Mouse (Mus musculus) cortical plate, adult 2 months (tissue): ENCODE measurements around the gene Taf5l. TPM values are rescaled to one million over a fixed set of nuclear protein-coding genes. Genes with fewer than 3 reads are reported as not detected.
A peak's percentile ranks its signal among the peaks of the same experiment; 100 is the strongest.
"Not testable (repeated sequence)": the region's sequence is repeated elsewhere in the genome, so short reads cannot be mapped to it uniquely, and the experiment has no call there.

Source experiments
- H3K27ac ChIP-seq: fragments of 200-500 bp; 2 replicates; pipeline ENCODE4 v1.5.1; 2012; ENCODE audit warnings: low read length, control low read depth, inconsistent platforms; ENCODE audit not compliant: insufficient read depth
- H3K4me1 ChIP-seq: fragments of 200-500 bp; 2 replicates; pipeline ENCODE4 v1.6.1; 2011; ENCODE audit warnings: low read length; ENCODE audit not compliant: control insufficient read depth, insufficient read depth
- H3K4me3 ChIP-seq: fragments of 200-500 bp; 2 replicates; pipeline ENCODE4 v1.5.1; 2011; ENCODE audit warnings: mild to moderate bottlenecking, low read length, control low read depth; ENCODE audit not compliant: insufficient read depth
- CTCF ChIP-seq: fragments of 200-500 bp; IDR thresholded peaks from 2 replicates; pipeline ENCODE4 v1.5.1; 2011; ENCODE audit warnings: mild to moderate bottlenecking, control low read depth, low read length; ENCODE audit not compliant: insufficient read depth; ENCODE audit errors: extremely low read depth
- POLR2A ChIP-seq: fragments of 200-500 bp; IDR thresholded peaks from 2 replicates; pipeline ENCODE4 v1.6.1; 2011; ENCODE audit warnings: mild to moderate bottlenecking, low read length, control low read depth; ENCODE audit not compliant: insufficient read depth; ENCODE audit errors: extremely low read depth
- polyA plus RNA-seq: library from polyadenylated mRNA; depleted of rRNA; stranded (reverse); fragments of >200 nt; gene quantifications from 2 replicates; pipeline ENCODE4 v1.2.3, GENCODE M21; 2012; rRNA removed

Gene Taf5l
- polyA plus RNA-seq, 1 experiment = 17.0 TPM

DNA sequence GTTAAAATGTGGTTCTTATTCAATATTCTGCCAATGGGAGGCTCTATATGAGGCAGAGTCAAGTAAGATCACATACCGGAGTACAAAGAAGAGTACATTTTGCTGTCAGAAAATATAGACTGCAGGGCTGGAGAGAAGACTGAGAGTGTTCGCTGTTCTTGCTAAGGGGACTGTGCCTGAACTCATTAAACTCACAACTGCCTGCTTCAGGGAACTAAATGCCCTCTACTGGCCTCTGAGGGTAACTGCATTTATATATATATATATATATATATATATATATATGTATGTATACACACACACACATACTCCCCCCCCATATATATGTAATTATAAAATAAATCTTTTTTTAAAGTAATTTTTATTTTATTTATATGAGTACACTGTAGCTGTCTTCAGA, 54.3 kb downstream of the Taf5l start:
- H3K27ac ChIP-seq = no peak overlapping the region
- TF ChIP-seq CTCF = peak; percentile 23; the same call in 1 of the 2 replicates
- no peak for TF ChIP-seq POLR2A
- no peaks in the 10 kb centered on the region for H3K4me1 ChIP-seq
- no peak overlapping the region for H3K4me3 ChIP-seq

DNA sequence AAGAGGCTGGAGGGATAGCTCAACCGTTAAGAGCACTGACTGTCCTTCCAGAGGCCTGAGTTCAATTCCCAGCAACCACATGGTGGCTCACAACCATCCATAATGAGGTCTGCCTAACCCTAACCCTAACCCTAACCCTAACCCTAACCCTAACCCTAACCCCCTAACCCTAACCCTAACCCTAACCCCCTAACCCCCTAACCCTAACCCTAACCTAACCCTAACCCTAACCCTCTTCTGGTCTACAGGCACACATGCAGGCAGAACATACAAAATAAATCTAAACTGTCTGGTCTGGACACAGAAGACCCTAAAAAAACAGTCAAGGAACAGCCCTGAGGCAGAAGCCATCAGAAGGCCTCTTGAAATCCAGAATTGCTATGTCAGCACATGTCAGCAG, 59.8 kb downstream of the Taf5l start:
- TF ChIP-seq CTCF (no peak), POLR2A (no peak)
- Histone ChIP-seq H3K4me1 (no peaks in the 10 kb centered on the region), H3K27ac (no peak overlapping the region), H3K4me3 (no peak overlapping the region)

DNA sequence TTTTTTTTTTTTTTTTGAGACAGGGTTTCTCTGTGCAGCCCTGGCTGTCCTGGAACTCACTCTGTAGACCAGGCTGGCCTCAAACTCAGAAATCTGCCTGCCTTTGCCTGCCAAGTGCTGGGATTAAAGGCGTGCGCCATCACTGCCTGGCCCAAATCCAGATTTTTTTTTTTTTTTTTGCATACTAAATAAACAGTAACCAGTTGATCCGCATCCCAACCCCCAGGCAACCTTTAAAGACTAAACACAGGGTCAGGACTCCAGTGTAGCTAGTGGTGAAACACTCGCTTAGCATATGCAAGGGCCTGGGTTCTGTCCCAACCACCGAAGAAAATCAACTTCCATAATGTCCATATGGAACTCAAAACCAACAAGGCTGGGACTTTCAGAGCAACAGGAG, 60.6 kb downstream of the Taf5l start:
- H3K27ac ChIP-seq, H3K4me1 ChIP-seq, H3K4me3 ChIP-seq: not testable (repeated sequence)

DNA sequence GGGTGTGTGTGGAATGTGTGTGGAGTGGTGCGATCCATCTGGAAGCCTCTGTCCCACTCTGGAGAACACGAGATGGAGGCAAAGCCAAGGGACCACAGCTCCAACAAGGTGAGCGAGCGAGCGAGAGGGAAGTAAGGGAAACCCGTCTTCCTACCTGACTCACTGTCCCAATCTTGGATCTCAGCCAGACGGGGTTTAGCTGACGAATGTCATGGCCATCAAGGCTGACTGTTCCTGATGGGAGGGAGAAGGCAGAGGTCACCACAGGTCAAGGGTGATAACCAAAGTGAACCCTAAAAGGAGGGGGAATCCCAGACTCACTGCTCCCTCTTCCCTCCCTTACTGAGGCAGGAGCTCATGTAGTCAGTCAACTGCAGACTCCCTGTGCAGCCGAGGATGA, 61.1 kb downstream of the Taf5l start:
- H3K4me1 ChIP-seq = no peaks in the 10 kb centered on the region
- H3K4me3 ChIP-seq = no peak overlapping the region
- no peak for TF ChIP-seq POLR2A
- TF ChIP-seq CTCF = no peak
- H3K27ac ChIP-seq = no peak overlapping the region

DNA sequence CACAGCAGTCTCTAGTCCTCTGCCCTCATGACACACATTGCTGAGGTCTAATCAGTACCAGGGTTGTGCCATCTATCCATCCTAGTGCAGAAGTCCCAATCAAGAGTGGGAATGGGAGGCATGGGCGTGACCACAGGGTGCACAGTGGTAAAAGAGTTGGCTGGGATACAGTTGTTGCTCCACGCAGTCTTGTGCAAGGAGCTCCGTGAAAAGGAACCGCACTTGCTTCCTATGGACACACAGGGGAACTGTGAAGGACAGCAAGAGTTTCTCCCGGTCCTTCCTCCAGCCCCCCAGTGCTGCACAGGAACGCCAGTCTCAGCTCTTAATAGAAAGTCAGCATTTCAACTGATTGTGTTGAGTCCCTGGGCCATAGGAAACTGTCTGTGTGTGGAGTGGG, 61.7 kb downstream of the Taf5l start:
- Histone ChIP-seq H3K4me1 (no peaks in the 10 kb centered on the region), H3K4me3 (no peak overlapping the region), H3K27ac (no peak overlapping the region)
- TF ChIP-seq CTCF = no peak

DNA sequence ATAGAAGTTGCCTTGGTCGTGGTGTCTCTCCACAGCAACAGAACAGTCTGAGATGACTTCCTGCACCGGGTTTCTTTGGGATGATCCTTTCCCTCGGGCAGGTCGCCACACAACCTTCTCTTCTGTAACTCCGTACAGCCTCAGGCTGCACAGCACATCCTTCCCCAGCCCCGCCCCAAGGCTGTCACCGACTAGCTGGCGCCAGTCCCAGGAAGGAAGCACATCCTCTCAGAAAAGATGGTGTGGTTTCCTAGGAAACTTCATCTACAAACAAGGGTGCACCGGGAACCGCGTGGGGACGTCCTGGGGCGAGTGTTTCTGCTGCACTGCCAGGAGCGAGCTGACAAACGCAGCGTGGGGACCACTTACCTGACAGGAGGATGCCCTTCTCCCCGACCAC, 63.1 kb downstream of the Taf5l start:
- no peak overlapping the region for H3K27ac ChIP-seq
- H3K4me3 ChIP-seq = no peak overlapping the region
- H3K4me1 ChIP-seq = no peaks in the 10 kb centered on the region
- TF ChIP-seq CTCF = no peak
- TF ChIP-seq POLR2A = no peak

DNA sequence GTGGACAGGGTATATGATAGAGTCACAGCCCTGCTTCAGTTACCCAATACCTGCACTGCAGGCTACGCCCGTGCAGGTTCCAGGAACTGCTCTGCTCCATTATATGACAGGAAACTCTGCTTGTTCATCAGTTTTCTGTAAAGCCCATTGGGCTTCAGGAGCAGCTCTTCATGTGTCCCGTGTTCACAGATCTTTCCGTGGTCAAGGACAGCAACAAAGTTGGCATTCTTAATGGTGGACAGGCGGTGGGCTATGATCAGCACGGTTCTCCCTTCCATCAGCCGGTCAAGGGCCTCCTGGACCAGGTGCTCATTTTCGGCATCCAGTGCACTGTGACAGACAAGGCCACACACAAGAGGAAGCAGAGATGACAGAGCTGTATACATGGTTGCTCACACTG, 67.0 kb downstream of the Taf5l start:
- Histone ChIP-seq H3K27ac (no peak overlapping the region), H3K4me1 (no peaks in the 10 kb centered on the region), H3K4me3 (no peak overlapping the region)
- TF ChIP-seq CTCF = no peak
- TF ChIP-seq POLR2A = no peak

DNA sequence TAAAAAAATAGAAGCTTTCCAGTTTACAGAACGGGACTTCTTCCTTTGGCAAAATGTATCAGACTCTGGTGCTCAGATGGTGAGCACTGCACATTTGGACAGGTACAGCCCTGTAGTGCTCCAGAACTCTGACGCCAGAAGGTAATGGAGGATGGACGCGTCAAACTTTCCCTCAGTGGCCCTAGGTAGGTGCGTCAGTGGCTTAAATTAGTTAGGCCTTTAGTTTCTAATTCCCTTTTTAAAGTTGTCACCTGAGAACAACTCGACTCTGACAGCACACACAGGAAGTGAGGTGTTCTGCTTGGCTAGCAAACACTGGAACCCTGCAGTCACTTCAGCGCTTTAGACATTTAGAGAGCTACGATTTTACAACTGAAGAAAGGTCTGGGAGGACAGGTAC, 67.5 kb downstream of the Taf5l start:
- Histone ChIP-seq H3K27ac (no peak overlapping the region), H3K4me1 (no peaks in the 10 kb centered on the region), H3K4me3 (no peak overlapping the region)
- TF ChIP-seq POLR2A (no peak), CTCF (no peak)

DNA sequence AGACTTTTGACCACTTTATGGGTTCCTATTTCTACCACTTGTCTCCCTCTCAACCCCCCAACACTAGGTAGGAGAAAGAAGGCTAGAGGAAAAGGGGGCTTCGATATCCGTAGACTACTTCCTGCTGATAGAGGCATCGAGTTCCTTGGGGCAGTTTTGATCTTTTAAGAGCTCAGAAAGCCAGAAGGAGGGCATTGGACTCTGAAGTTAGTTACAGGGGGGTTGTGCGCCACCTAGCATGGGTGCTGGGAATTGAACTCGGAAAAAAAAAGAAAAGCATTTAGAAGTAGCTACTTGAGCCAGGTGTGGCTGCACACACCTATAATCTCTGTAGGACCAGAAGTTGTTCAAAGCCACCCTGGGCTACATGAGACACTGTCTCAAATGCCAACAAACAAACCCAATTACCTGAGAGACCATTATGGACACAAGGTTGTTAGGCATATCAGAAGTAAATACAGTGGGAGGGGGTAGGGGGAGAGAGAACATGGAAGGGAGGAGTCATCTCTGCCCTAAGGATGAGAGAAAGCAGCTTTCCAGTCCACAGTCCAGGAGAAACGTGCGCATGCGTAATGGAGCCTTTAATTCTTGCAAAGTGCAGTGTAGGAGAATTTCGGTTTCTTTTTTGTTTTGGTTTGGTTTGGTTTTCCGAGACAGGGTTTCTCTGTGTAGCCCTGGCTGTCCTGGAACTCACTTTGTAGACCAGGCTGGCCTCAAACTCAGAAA, 71.0 kb downstream of the Taf5l start:
- peak overlapping the region; percentile 63 for H3K4me3 ChIP-seq
- peaks cover 2% of the 10 kb centered on the region for H3K4me1 ChIP-seq
- no peak overlapping the region for H3K27ac ChIP-seq
- TF ChIP-seq CTCF = peak; percentile 64
- TF ChIP-seq POLR2A = no peak

DNA sequence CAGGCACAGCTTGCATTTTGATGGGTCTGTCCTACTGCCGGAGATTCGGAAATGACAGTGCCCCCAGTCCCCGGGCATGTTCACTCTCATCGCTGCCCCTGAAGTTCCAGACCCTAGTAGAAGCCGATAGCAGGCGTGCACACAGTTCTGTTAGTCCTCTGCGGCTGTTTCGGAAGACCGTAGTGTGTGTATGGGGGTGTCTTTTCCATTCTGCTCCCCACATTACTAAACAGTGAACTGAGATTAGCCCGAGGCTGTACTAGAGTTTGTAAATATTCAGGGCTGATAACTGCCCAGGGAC, 71.6 kb downstream of the Taf5l start:
- H3K27ac ChIP-seq = no peak overlapping the region
- peak overlapping the region; percentile 63 for H3K4me3 ChIP-seq
- TF ChIP-seq CTCF = no peak
- no peak for TF ChIP-seq POLR2A
- peaks cover 2% of the 10 kb centered on the region for H3K4me1 ChIP-seq

DNA sequence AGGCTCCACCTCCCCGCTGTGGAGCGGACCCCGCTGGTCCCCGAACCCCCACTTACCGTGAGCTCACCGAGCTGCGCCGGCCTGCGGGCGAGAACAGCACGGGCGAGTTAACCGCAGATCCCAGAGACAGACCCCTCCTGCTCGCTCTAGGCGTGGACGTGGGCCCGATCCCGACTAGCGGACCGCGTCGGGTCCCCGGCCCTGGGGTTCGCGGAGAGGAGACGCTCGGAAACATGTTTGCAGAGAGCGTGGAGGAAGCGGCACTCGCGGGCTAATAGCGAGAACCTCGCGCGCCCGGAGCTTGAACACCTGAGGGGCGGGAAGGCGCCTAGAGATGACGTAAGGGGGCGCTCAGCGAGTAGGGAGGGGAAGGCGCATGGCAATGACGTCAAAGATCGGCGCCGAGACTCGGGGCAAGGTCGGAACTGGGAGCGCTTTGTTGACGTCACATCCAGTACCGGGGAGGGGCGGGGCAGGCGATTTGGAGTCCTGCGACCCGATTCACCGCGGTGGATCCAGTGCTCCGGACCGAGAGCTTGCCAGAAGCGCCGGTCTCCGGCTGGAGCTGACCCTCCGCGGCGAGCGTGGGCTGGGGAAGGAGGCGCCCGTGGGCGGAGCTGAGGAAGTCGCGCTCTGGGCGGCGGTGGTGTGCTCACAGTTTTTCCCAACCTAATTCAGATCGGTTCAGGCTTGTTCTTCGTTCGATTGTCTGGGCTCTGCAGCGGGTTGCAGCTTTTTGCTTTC, 72.1 kb downstream of the Taf5l start, which contains the start of gene Nup133:
TSS of gene Nup133 (minus strand) at position 324 of the 744 bp plus-strand sequence.
- H3K27ac ChIP-seq = no peak within 1 kb of the TSS
- H3K4me3 ChIP-seq = peak within 1 kb of the TSS; percentile 63
- peaks cover 2% of the 10 kb centered on the region for H3K4me1 ChIP-seq
- TF ChIP-seq POLR2A (peak; percentile 83), CTCF (no peak)

Other genes starting within 250 kb of the Taf5l start
- 72.5 and 72.7 TPM in 2 replicates for gene Rab4a, start 215.4 kb downstream of the Taf5l start, polyA plus RNA-seq
- 45.1 and 48.1 TPM in 2 replicates for gene Ccsap, start 161.2 kb downstream of the Taf5l start, polyA plus RNA-seq
- 24.6 and 33.3 TPM in 2 replicates for gene Acta1, start 126.6 kb downstream of the Taf5l start, polyA plus RNA-seq
- gene Nup133, start 72.1 kb downstream of the Taf5l start, polyA plus RNA-seq = 17.7 and 21.0 TPM in 2 replicates
- 13.4 and 14.1 TPM in 2 replicates for gene Abcb10, start 38.3 kb downstream of the Taf5l start, polyA plus RNA-seq
- 4.9 and 5.5 TPM in 2 replicates for gene Urb2, start 111 bp upstream of the Taf5l start, polyA plus RNA-seq
- 24.3 and 25.3 TPM in 2 replicates for gene Galnt2, start 210.0 kb upstream of the Taf5l start, polyA plus RNA-seq